Mouse (Mus musculus) limb, embryonic 11.5 days (tissue): ENCODE measurements at regions not wholly inside any gene's neighbourhood (a gene's known extent, or its start where the extent isn't known, plus 50 kb on each side); places are given as distances from the start of the nearest gene placed in this dataset.

Experiments used
- ATAC-seq: fragments of 200-750 bp; cut with Nextera tagmentation; 2 replicates; pipeline ENCODE4 v1.8.0; 2017; ENCODE audit warnings: low read depth; ENCODE audit not compliant: insufficient number of reproducible peaks, low FRiP score, low TSS enrichment
- DNase-seq: peaks from one replicate; pipeline ENCODE4 v3.0.0-alpha.2; 2015; ENCODE audit warnings: low spot score
- H3K27ac ChIP-seq: fragments of 300-500 bp; sonication (generic); replicated peaks from 2 replicates; pipeline ENCODE4 v1.5.1; 2014; ENCODE audit warnings: low read depth, mild to moderate bottlenecking, low read length
- H3K27me3 ChIP-seq: fragments of 300-500 bp; sonication (generic); 2 replicates; pipeline ENCODE4 v1.6.1; 2014; ENCODE audit warnings: mild to moderate bottlenecking, low read length, mixed read lengths; ENCODE audit not compliant: control insufficient read depth, insufficient read depth
- H3K36me3 ChIP-seq: fragments of 300-500 bp; sonication (generic); 2 replicates; pipeline ENCODE4 v1.6.1; 2014; ENCODE audit warnings: mild to moderate bottlenecking, low read length, moderate library complexity, mixed read lengths; ENCODE audit not compliant: control insufficient read depth, insufficient read depth
- H3K4me1 ChIP-seq: fragments of 300-500 bp; sonication (generic); 2 replicates; pipeline ENCODE4 v1.6.1; 2014; ENCODE audit warnings: low read length, mixed read lengths; ENCODE audit not compliant: control insufficient read depth, insufficient read depth
- H3K4me2 ChIP-seq: fragments of 300-500 bp; sonication (generic); 2 replicates; pipeline ENCODE4 v1.6.1; 2014; ENCODE audit warnings: low read depth, mild to moderate bottlenecking, moderate library complexity; ENCODE audit not compliant: severe bottlenecking
- H3K4me3 ChIP-seq: fragments of 300-500 bp; sonication (generic); 2 replicates; pipeline ENCODE4 v1.5.1; 2014; ENCODE audit warnings: low read depth, low read length
- H3K9ac ChIP-seq: fragments of 300-500 bp; sonication (generic); 2 replicates; pipeline ENCODE4 v1.6.1; 2014; ENCODE audit warnings: mild to moderate bottlenecking, low read length
- H3K9me3 ChIP-seq: fragments of 300-500 bp; sonication (generic); 2 replicates; pipeline ENCODE4 v1.6.1; 2016; ENCODE audit warnings: low read length; ENCODE audit not compliant: control insufficient read depth
- WGBS: fragments of 180-500 bp; shearing (Covaris S2); extraction: QIAGEN DNeasy Blood & Tissue Kit; methylation state at CpG from one replicate; pipeline ENCODE4 v1.1.7; 2014; 5-methylcytosine and 5-hydroxymethylcytosine counted together

DNA sequence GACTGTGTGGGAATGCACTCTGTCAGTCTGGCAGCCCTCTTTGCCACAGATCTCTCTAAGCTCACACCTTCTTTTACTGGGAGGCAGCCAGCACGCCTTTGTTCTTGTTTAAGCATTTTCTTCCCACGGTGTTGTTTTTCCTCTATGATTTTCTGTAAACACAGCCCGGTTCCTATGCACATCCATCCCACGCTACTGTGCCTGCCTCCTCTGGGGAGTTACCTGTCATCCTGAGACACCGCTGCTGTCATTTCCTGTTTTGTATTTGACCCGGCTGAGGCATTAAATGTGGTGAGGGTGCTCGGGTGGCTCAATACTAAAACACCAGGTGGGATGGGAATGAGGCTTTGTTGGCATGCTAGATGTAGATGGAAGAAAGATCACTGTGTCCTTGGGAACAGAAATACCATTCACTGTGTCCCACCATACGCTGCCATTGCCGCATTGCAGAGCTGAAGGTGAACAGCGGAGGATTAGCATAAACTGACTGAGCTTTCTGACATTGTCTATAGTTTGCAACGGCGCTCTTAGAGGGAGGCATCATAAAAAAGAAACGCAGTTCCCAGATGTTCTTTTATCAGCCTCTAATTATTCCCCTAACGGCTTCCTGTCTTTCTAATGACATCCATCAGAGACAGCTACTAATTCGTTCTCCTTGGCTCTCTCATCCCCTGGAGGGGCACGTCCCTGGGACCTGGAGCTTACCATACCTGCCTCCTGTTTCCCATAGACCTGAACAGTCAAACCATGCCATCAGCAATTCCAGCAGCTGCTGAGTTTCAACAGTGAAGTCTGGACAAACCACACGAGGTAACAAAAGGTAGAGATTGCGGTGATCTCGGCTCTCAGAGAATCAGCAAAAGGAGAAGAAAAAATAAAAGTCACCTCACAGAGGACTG is 201.8 kb upstream of the Nsun2 start:
- no peak for ATAC-seq
- no peak overlapping the region for H3K9ac ChIP-seq
- H3K4me3 ChIP-seq = no peak overlapping the region
- no peak overlapping the region for H3K27ac ChIP-seq
- H3K27me3 ChIP-seq = no peaks in the 10 kb centered on the region
- H3K36me3 ChIP-seq = no peaks in the 10 kb centered on the region
- H3K9me3 ChIP-seq = no peaks in the 10 kb centered on the region
- DNase-seq = no peak
- H3K4me1 ChIP-seq = no peaks in the 10 kb centered on the region
- 43% methylated on average over 19 of the region's 19 CpGs for WGBS
- H3K4me2 ChIP-seq = no peak overlapping the region

DNA sequence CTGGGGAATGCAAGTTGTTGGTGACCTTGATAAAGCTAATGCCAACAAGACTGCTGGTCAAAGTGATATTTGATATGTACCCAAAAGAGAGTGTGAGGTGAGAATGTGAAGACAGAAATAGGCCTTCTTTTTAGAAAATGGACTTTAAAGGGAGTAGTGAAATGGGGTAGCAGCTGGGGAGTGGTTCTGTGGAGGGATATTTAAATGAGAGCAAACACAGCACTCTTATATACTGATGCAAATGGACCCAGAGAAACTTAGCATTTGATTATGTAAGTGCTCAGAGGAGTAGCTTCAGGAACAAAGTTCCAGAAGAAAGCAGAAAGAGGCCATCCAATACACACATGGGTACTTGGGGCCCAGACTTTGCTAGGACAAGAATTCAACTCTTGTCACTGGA is 189.7 kb upstream of the Nsun2 start:
- no peak overlapping the region for H3K4me3 ChIP-seq
- no peak for ATAC-seq

DNA sequence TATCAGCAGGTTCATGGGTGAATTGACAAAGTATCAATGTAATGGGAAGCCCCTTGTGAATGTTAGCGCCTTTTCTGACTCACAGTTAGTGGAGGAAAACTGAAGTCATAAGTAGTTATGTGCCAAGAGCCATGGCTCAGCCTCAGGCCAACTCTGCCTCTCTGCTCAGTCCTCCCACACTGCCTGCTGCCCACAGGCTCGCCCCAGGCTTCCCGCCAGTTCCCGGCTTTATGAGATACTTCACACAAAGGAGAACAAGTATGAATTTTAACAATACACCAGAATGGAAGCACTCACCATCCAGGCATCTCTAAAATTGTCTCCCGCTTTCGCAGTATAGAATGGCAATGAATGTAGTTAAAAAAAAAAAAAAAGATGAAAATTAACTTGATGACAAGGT is 176.1 kb upstream of the Nsun2 start:
- Histone ChIP-seq H3K4me1 (no peaks in the 10 kb centered on the region), H3K27ac (no peak overlapping the region), H3K36me3 (no peaks in the 10 kb centered on the region), H3K9me3 (no peaks in the 10 kb centered on the region), H3K4me2 (no peak overlapping the region), H3K9ac (no peak overlapping the region), H3K4me3 (no peak overlapping the region), H3K27me3 (no peaks in the 10 kb centered on the region)
- WGBS = 92% methylated on average over 6 of the region's 6 CpGs
- DNase-seq (no peak), ATAC-seq (no peak)

More for the DNA sequence above, 189.7 kb upstream of the Nsun2 start:
- Histone ChIP-seq H3K36me3 (no peaks in the 10 kb centered on the region), H3K27me3 (no peaks in the 10 kb centered on the region), H3K9ac (no peak overlapping the region), H3K4me1 (no peaks in the 10 kb centered on the region), H3K27ac (no peak overlapping the region), H3K9me3 (no peaks in the 10 kb centered on the region), H3K4me2 (no peak overlapping the region)
- DNase-seq = no peak

DNA sequence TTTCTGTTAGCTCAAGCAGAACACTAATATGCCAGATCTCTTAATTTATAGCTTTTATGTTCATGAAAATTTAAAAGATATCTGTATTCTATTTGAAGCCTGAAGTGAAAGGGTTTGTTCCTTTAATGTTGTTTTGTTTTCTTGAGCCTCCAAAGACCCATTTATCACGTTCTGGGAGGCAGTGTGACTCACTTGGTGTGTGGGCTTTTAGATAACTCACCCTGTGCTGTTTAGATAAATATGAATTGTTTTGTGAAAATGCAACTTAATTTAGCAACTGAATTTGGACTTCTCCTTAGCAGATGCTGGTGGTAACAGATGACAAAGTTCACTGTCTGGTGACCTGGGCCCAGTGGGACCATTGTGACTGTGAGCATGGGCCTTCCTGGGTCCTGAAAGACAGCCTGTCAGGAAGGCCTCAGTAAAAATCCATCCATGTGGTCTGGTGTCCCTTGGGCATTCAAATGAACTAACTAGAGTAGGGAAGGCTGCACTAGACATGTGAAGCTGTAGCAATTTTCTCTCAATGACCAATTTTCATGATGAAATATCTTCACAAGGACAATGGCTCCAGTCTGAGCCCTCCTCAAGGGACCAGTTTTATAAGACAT is 167.6 kb upstream of the Nsun2 start:
- ATAC-seq = no peak
- DNase-seq = no peak
- H3K36me3 ChIP-seq = no peaks in the 10 kb centered on the region
- H3K9me3 ChIP-seq = no peaks in the 10 kb centered on the region
- no peak overlapping the region for H3K27ac ChIP-seq
- H3K4me3 ChIP-seq = no peak overlapping the region
- no peak overlapping the region for H3K4me2 ChIP-seq
- H3K4me1 ChIP-seq = no peaks in the 10 kb centered on the region
- no peak overlapping the region for H3K9ac ChIP-seq
- WGBS = 66% methylated on average over 1 of the region's 1 CpGs
- H3K27me3 ChIP-seq = no peaks in the 10 kb centered on the region

DNA sequence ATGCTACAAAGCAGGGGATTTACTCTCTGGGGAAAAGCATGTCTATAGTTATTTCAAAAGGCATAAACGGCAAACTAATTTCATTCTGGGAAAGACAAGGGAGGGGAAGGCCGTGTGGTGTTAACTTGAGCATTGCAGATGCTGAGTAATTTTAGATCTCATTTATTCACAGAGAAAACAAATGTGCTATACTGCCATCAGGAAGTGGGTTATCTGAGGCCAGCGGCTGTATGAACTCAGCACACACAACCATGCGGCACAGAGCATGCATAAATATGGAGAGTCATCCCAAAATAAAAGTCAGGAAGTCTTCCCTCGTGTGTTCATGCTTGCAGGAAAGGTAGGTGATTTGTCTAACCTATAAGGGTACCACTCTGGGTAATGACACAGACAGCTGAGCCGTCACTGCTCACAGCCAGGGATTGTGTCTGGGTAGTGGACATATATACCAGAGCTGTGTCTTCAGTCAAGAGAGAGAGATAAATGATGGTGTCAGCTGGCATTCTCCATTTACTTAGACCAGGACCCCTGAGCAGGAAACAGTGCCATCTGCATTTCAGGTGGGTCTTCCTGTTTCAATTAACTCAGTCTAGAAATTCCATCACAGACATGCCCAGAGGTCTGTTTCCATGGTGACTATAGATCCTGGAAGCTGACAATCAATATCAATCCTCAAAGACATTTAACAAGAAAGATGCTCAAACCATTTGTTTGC is 160.3 kb upstream of the Nsun2 start:
- Histone ChIP-seq H3K4me1 (no peaks in the 10 kb centered on the region), H3K4me2 (no peak overlapping the region), H3K9ac (no peak overlapping the region), H3K27me3 (no peaks in the 10 kb centered on the region), H3K27ac (no peak overlapping the region), H3K4me3 (no peak overlapping the region), H3K36me3 (no peaks in the 10 kb centered on the region), H3K9me3 (no peaks in the 10 kb centered on the region)
- 84% methylated on average over 6 of the region's 6 CpGs for WGBS
- DNase-seq = no peak
- ATAC-seq = no peak

DNA sequence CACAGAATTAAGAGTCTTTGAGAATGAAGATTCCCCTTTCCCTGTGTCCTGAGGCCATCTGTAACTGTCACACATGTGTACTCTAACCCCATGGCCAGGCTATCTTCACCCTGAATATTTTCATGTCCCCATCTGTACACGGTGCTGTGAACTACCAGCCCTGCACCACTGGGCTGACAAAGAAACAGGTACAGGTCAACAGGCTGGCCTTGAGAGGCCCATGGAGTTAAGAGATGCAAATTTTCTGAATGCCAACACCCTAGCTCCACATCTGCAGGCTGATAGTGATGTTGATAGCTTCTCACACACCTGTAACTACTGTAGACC is 159.8 kb upstream of the Nsun2 start:
- DNase-seq (no peak), ATAC-seq (no peak)
- 73% methylated on average over 1 of the region's 1 CpGs for WGBS
- Histone ChIP-seq H3K27me3 (no peaks in the 10 kb centered on the region), H3K4me1 (no peaks in the 10 kb centered on the region), H3K9ac (no peak overlapping the region), H3K36me3 (no peaks in the 10 kb centered on the region), H3K27ac (no peak overlapping the region), H3K9me3 (no peaks in the 10 kb centered on the region), H3K4me2 (no peak overlapping the region), H3K4me3 (no peak overlapping the region)

DNA sequence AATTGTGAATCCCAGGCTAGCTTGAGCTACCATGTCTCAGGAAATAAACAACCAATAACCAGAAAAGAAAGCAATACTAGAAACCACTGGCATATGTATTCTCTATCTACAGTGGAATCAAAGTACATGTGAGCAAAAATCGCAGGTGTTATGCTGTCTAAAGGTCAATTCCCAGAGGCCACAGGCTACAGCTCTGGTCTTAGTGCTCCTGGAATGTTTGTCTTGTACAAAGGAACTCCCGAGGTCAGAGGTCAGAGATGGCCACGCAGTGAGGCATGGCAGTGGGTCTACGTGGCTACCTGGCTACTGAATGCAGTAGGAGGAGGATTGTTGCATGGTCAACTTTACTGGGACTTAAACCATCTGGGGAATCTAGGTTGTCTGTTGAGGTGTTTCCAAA is 153.1 kb upstream of the Nsun2 start:
- ATAC-seq (no peak), DNase-seq (no peak)
- no peaks in the 10 kb centered on the region for H3K36me3 ChIP-seq
- H3K4me1 ChIP-seq = no peaks in the 10 kb centered on the region
- H3K4me3 ChIP-seq = no peak overlapping the region
- no peaks in the 10 kb centered on the region for H3K27me3 ChIP-seq
- no peak overlapping the region for H3K9ac ChIP-seq
- 75% methylated on average over 4 of the region's 4 CpGs for WGBS
- no peak overlapping the region for H3K27ac ChIP-seq
- H3K4me2 ChIP-seq = no peak overlapping the region
- H3K9me3 ChIP-seq = no peaks in the 10 kb centered on the region

DNA sequence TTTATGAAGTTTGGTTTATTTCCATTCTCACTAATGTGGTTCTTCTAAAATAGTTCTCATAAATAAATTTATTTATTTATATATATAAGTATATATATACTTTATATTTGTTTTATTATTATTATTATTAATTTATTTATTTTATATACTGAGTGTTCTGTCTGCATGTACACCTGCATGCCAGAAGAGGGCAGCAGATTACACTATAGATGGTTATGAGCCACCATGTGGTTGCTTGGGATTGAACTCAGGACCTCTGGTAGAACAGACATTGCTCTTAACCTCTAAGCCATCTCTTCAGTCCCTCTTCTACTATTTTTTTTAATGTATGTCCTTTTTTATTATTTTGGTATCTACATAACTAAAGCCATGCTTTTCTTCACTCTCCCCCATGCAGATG is 148.8 kb upstream of the Nsun2 start:
- no peaks in the 10 kb centered on the region for H3K36me3 ChIP-seq
- no peak for ATAC-seq
- DNase-seq = no peak

More for the DNA sequence above, 148.8 kb upstream of the Nsun2 start:
- no peak overlapping the region for H3K4me3 ChIP-seq
- no peak overlapping the region for H3K4me2 ChIP-seq
- H3K9me3 ChIP-seq = no peaks in the 10 kb centered on the region
- no peaks in the 10 kb centered on the region for H3K27me3 ChIP-seq
- H3K9ac ChIP-seq = no peak overlapping the region
- no peaks in the 10 kb centered on the region for H3K4me1 ChIP-seq
- H3K27ac ChIP-seq = no peak overlapping the region
